Mouse (Mus musculus): ENCODE data around the gene Mdm2. TPM values are rescaled to one million over a fixed set of nuclear protein-coding genes. Genes with fewer than 3 reads are reported as not detected.

The Mdm2 gene
- polyA plus RNA-seq, 1 experiment: 55.7 TPM

- no peaks in the 10 kb centered on the region for H3K4me1 ChIP-seq (ENCODE audit: control insufficient read depth, insufficient read depth, low read length)
- TF ChIP-seq CTCF (IDR thresholded peaks at IDR 0.05; ENCODE audit: control insufficient read depth, insufficient read depth, low read length) (no peak), POLR2A (IDR thresholded peaks at IDR 0.05; ENCODE audit: borderline replicate concordance, control insufficient read depth, low read depth, low read length) (no peak)
- H3K4me3 ChIP-seq (replicated peaks; ENCODE audit: control insufficient read depth, low read depth, low read length): no peak overlapping the region
- WGBS: 92% methylated on average over 6 of the region's 6 CpGs
- no peak overlapping the region for H3K27ac ChIP-seq (ENCODE audit: control insufficient read depth, insufficient read depth, low read depth, low read length, poor library complexity)
Observed at GRCm38 (mm10) chr10:117702024-117702833, 8.3 kb downstream of the Mdm2 start.

- H3K27ac ChIP-seq (ENCODE audit: control insufficient read depth, insufficient read depth, low read depth, low read length, poor library complexity): no peak overlapping the region
- H3K4me3 ChIP-seq (replicated peaks; ENCODE audit: control insufficient read depth, low read depth, low read length): no peak overlapping the region
- H3K4me1 ChIP-seq (ENCODE audit: control insufficient read depth, insufficient read depth, low read length): no peaks in the 10 kb centered on the region
- 91% methylated on average over 6 of the region's 6 CpGs for WGBS
- TF ChIP-seq POLR2A (IDR thresholded peaks at IDR 0.05; ENCODE audit: borderline replicate concordance, control insufficient read depth, low read depth, low read length) (no peak), CTCF (IDR thresholded peaks at IDR 0.05; ENCODE audit: control insufficient read depth, insufficient read depth, low read length) (no peak)
Observed at GRCm38 (mm10) chr10:117701034-117701829, 9.3 kb downstream of the Mdm2 start.

GRCm38 (mm10) chr10:117700450-117700849 is 10.1 kb downstream of the Mdm2 start:
- TF ChIP-seq CTCF (IDR thresholded peaks at IDR 0.05; ENCODE audit: control insufficient read depth, insufficient read depth, low read length) (no peak), POLR2A (IDR thresholded peaks at IDR 0.05; ENCODE audit: borderline replicate concordance, control insufficient read depth, low read depth, low read length) (no peak)
- H3K27ac ChIP-seq (ENCODE audit: control insufficient read depth, insufficient read depth, low read depth, low read length, poor library complexity): no peak overlapping the region
- no peak overlapping the region for H3K4me3 ChIP-seq (replicated peaks; ENCODE audit: control insufficient read depth, low read depth, low read length)
- H3K4me1 ChIP-seq (ENCODE audit: control insufficient read depth, insufficient read depth, low read length): no peaks in the 10 kb centered on the region
- WGBS: 94% methylated on average over 1 of the region's 1 CpGs

- Histone ChIP-seq H3K4me3 (replicated peaks; ENCODE audit: control insufficient read depth, low read depth, low read length) (no peak overlapping the region), H3K27ac (ENCODE audit: control insufficient read depth, insufficient read depth, low read depth, low read length, poor library complexity) (no peak overlapping the region), H3K4me1 (ENCODE audit: control insufficient read depth, insufficient read depth, low read length) (no peaks in the 10 kb centered on the region)
- WGBS: 98% methylated on average over 4 of the region's 4 CpGs
- no peak for TF ChIP-seq CTCF (IDR thresholded peaks at IDR 0.05; ENCODE audit: control insufficient read depth, insufficient read depth, low read length)
- no peak for TF ChIP-seq POLR2A (IDR thresholded peaks at IDR 0.05; ENCODE audit: borderline replicate concordance, control insufficient read depth, low read depth, low read length)
Observed at GRCm38 (mm10) chr10:117699914-117700313, 10.6 kb downstream of the Mdm2 start.

GRCm38 (mm10) chr10:117698313-117699138 is 12.0 kb downstream of the Mdm2 start:
- H3K4me3 ChIP-seq (replicated peaks; ENCODE audit: control insufficient read depth, low read depth, low read length): no peak overlapping the region
- no peak for TF ChIP-seq CTCF (IDR thresholded peaks at IDR 0.05; ENCODE audit: control insufficient read depth, insufficient read depth, low read length)
- WGBS: 96% methylated on average over 10 of the region's 10 CpGs
- no peak overlapping the region for H3K27ac ChIP-seq (ENCODE audit: control insufficient read depth, insufficient read depth, low read depth, low read length, poor library complexity)
- no peaks in the 10 kb centered on the region; the same call in 1 of the 2 replicates for H3K4me1 ChIP-seq (ENCODE audit: control insufficient read depth, insufficient read depth, low read length)

- no peak overlapping the region for H3K27ac ChIP-seq (ENCODE audit: control insufficient read depth, insufficient read depth, low read depth, low read length, poor library complexity)
- 94% methylated on average over 3 of the region's 3 CpGs for WGBS
- no peak for TF ChIP-seq POLR2A (IDR thresholded peaks at IDR 0.05; ENCODE audit: borderline replicate concordance, control insufficient read depth, low read depth, low read length)
- no peak for TF ChIP-seq CTCF (IDR thresholded peaks at IDR 0.05; ENCODE audit: control insufficient read depth, insufficient read depth, low read length)
- H3K4me1 ChIP-seq (ENCODE audit: control insufficient read depth, insufficient read depth, low read length): no peaks in the 10 kb centered on the region; the same call in 1 of the 2 replicates
- no peak overlapping the region for H3K4me3 ChIP-seq (replicated peaks; ENCODE audit: control insufficient read depth, low read depth, low read length)
Observed at GRCm38 (mm10) chr10:117697561-117698115, 12.9 kb downstream of the Mdm2 start.

- Histone ChIP-seq H3K27ac (ENCODE audit: control insufficient read depth, insufficient read depth, low read depth, low read length, poor library complexity) (no peak overlapping the region), H3K4me1 (ENCODE audit: control insufficient read depth, insufficient read depth, low read length) (no peaks in the 10 kb centered on the region; the same call in 1 of the 2 replicates), H3K4me3 (replicated peaks; ENCODE audit: control insufficient read depth, low read depth, low read length) (no peak overlapping the region)
- TF ChIP-seq CTCF (IDR thresholded peaks at IDR 0.05; ENCODE audit: control insufficient read depth, insufficient read depth, low read length) (no peak), POLR2A (IDR thresholded peaks at IDR 0.05; ENCODE audit: borderline replicate concordance, control insufficient read depth, low read depth, low read length) (no peak)
- WGBS: 92% methylated on average over 6 of the region's 6 CpGs
Observed at GRCm38 (mm10) chr10:117696827-117697560, 13.6 kb downstream of the Mdm2 start.
